Mouse (Mus musculus) megakaryocyte-erythroid progenitor cell, adult 5-6 weeks (primary cell): Measurements from ENCODE around the gene Macf1. TPM values are rescaled to one million over a fixed set of nuclear protein-coding genes. Genes with fewer than 3 reads are reported as not detected.

Experiments used
- ATAC-seq: replicated peaks from 2 replicates; pipeline ENCODE4 v1.8.0; 2016; ENCODE audit warnings: mild to moderate bottlenecking, inconsistent platforms; ENCODE audit not compliant: severe bottlenecking, poor library complexity, low FRiP score, low TSS enrichment
- total RNA-seq, 2 experiments: library from RNA; stranded (forward) in 1 of 2; stranded (reverse) in 1 of 2; fragments of 200-1000, 215-1000 nt in 1 of 2; fragments of >200 nt in 1 of 2; fragmentation: Nextera tagmentation in 1 of 2; gene quantifications; 2 replicates each; pipeline ENCODE4 v1.2.3; 2014 to 2017

Macf1 gene
- total RNA-seq, 2 experiments from 2014 or later, result 101 to 111 TPM

GRCm38 (mm10) chr4:123611241-123611640, 72.9 kb downstream of the Macf1 start:
- ATAC-seq, result no peak

DNA sequence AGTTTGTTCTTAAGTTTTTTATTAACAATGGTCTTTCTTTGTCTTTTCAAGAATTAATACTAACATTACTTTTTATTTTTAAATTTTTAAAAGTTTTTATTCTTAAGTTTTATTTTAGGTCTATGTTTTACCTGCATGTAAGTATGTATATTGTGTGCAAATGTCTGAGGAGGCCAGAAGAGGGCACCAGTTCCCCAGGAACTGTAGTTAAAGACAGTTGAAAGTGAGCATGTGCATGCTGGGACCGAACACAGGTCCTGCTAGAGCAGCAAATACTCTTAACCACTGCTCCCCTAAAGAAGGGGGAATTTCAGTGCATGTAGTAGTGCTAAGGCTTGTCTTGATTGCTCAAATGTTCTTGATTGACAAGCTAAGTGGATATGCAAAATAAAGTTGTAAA, 77.0 kb downstream of the Macf1 start:
- no peak for ATAC-seq

DNA sequence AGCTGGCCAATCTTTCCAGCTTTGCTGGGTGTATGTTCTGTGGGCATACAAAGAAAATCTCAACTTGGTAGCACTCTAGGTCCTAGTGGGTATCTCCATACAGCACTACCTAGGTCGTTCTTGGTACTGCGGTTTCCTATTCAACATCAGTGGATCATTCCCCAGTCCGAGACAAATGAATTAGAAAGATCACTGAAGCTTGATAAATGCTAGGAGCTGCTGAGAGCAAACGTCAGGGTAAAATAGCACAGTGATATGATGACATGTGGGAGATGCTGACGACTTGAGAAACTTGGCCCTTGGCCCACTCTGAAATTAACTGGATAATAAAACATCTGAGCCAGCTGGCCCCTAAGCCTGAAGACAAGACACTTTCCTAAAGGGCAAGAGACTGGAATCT, 78.2 kb downstream of the Macf1 start:
- ATAC-seq, result 0 out of 2 replicates have a peak, but pooled peaks have one; percentile 37

DNA sequence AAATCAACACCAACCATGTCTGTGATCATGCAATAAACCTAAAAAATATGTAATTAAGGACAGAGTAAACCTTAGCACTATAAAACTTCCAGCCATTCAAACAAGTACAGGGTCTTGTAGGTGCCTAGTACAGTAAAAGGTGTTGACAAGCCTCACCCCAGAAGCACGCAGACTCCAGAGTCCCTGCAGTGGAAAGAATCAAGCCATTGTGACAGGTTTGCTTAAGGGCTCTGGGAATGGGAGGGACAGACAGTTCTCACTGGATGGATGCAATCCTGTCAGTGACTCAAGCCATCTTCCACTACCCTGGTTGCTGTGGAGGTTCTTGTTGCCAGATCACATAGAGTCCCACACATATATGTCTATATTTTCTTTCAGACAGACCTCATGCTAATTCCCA, 78.9 kb downstream of the Macf1 start:
- no peak for ATAC-seq

- no peak for ATAC-seq
Observed at GRCm38 (mm10) chr4:123602700-123603261, 81.4 kb downstream of the Macf1 start.

GRCm38 (mm10) chr4:123601036-123601435, 83.1 kb downstream of the Macf1 start:
- ATAC-seq, result no peak

DNA sequence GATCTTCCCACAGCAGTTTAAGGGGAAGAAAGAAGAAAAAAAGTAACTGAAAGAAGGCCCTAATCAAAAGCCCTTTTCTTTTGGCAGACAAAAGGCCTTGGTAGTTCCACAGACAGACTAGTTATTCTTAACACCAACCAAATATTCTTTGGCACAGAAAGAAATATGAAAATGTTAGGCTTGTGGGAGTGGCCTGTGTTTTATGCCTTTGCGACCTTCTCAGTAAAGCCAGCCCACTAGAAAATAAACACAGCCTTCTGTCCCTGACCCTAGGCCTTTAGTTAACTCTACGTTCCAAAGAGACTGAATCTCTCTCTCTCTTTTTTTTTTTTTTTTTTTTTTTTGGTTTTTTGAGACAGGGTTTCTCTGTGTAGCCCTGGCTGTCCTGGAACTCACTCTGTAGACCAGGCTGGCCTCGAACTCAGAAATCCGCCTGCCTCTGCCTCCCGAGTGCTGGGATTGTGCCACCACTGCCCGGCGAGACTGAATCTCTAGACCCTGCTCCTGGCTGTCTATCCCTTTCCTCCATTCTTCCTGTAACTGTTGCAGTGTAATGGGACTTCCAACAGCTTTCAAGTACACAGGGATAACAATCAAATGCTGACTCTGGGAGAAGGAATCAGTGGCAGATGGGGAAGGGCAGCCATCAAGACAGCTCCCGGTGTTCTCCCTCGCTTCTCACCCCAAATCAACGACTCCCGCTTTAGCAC, 85.5 kb downstream of the Macf1 start:
- ATAC-seq, result no peak

GRCm38 (mm10) chr4:123594381-123594806, 89.8 kb downstream of the Macf1 start:
- no peak for ATAC-seq

DNA sequence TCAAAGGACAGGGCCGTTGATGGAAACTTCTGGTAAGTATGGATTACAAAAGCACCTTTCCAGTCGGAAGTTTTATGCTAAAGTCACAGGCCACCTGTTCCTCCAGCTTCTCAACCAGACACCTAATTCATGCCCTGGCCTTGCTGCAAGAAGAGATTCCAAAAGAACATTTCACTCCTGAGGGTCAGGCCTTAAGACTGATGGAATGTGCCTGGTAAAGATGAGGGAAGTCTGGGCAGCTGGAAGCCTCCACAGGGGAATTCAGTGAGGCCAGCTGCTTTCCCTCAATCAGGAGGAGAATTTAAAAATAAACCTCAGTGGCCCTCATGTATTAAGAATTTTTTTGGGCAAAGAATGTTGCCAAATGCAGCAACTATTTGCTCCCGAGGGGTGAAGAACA, 90.5 kb downstream of the Macf1 start:
- no peak for ATAC-seq

DNA sequence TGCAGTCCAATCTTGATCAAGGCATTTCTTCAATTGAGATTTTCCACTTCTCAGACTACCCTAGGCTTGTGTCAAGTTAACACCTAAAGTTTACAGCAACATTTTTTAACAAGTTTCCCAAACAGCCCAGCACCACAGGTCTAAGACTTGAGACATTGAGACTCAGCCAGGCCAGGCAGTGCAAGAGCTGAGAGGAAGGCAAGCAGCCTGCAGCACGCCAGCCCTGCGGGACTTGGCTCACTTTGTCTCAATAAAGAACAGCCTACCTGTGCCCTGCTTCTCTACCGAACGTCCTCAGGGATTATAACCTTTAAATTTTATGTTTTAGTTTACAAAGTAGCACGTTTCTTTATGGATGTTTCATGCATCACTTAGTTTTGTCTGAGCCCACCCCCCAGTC, 92.1 kb downstream of the Macf1 start:
- ATAC-seq, result no peak

DNA sequence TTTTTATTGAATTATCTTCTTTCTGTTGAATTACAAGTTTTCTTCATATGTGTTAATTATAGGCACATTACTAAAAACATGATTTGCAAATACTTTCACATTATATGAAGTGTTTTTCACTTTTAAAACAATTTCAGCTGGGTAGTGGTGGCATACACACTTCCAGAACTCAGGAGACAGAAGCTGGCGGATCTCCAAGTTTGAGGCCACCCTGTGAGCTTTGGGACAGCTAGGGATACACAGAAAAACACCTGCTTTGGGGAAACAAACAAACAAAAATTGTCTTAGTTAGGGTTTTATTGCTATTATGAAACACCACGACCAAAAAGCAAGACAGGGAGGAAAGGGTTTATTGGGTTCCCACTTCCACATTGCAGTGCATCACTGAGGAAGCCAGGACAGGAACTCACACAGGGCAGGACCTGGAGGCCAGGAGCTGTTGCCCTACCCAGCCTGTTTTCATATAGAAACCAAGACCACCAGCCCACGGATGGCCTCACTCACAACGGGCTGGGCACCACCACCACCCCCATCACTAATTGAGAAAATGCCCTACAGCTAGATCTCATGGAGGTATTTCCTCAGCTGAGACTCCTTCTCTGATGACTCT, 93.0 kb downstream of the Macf1 start:
- ATAC-seq, result no peak

DNA sequence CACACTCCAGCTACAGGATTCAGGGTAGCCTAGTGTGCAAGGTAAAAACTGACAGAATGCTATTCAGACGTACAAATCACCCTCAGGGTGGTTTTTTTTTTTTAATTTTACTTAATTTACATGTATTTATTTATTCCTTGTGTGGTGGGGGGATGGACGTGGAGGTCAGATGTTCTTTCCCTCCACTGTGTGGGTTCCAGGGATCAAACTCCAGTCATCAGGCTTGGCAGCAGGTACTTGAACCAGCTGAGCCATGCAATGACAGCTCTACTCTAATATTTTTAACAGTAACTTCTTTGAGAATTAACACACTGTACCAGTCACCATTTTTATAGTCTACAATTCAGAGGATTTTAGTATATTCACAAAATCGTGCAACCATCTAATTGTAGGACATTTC, 94.7 kb downstream of the Macf1 start:
- no peak for ATAC-seq

DNA sequence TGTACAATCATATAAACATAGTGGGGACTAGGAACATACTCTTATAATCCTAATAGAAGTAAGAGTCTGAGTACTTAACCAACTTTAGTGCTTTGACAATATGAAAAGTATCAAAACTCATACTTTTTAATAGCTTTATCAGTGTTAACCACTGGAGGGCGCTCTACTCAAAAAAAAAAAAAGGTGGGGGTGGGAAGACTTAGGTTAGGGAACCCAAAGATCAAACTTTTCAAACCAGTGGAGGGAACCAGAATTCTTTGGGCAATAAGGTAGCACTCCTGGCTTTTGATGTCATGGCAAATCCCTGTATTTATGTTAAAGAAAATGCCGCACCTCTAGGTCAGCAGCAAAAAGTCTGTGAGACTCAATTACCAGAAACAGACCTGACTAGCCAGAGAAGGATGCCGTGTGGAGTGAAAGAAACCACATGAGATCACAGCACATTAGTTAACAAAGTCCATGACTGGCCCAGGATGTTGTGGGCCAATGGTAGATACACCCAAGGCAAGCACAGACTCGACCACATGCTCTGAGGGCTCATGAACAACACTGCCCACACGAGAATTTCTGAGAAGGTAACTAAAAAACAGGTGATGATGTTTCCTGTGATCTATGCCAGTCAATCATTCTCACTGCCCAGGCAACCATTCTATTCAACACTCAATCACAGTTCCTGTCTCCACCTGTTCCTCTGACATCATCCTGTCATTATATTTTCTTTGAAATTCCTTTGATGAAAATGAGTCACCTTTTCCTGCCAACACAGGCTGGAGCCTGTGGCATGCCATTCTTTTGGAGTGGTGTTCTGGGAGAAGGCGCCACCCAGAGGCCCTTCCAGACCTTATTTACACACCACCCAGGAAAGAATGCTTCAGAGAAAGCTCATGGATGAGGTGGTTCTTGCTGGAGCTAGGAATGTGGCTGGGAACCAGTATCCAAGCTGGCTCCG, 95.5 kb downstream of the Macf1 start:
- ATAC-seq, result no peak

- ATAC-seq, result no peak
Observed at GRCm38 (mm10) chr4:123587616-123588015, 96.5 kb downstream of the Macf1 start.

GRCm38 (mm10) chr4:123584720-123585093, 99.5 kb downstream of the Macf1 start:
- ATAC-seq, result 0 out of 2 replicates have a peak, but pooled peaks have one; percentile 7

DNA sequence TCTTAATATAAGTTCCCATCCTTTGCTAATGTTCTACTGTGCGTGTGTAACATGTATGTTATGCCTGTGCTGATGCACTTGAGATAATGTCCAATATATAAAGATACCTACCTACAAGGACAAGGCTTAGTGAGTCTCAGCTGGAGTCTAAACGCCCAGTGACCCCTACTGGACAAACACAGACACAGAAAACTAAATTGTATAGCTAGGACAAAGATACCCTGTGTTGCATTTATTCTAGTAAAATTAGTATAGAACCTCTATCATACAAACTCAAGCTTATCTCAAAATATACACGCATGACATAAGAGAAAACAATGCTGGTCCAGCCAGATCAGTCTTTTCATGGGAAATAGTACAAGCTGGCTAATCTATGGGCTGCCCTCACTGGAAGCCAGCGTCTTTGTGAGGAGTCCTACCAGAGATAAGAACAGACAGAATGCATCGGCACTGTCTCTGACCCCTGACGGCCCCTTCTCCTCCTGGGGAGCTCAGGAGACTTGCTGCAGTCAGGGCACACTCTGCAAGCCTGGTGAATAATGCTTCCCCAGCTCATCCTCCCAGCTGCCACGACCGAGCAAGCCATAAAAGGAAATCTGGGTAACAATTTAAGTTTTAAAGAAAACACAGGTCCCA, 100.0 kb downstream of the Macf1 start:
- ATAC-seq, result peak; percentile 90

DNA sequence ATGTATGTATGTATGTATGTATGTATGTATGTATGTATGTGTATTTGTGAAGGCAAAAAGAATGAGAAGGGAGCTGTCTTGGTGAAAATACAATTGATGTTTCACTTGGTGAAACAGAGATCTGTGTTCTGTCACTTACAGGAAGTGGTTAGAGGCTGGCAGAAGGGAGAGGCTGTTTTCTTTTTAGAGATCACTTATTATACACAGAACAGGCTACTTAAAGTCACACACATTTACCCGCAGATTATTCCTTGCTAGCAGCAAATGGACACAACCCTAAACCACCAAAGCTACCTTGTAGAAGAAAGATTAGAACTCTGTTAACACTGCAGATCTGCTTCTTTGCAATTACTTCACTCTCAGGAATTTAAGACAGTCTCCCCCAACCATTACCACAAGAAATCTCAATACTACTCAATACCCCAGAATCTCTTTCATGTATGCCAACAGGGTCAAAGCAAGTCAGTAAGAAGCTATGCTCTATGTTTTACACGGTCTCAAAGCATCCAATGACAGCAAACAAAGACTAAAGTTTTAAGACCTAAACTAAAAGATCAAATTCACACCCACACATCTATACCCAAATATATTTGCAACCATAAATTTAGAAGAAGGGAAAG, 106.6 kb downstream of the Macf1 start:
- ATAC-seq, result 0 out of 2 replicates have a peak, but pooled peaks have one; percentile 39

- ATAC-seq, result peak; percentile 89
Observed at GRCm38 (mm10) chr4:123572434-123573336, 111.5 kb downstream of the Macf1 start.
